Mouse (Mus musculus): ENCODE measurements around the gene Itgb6.

DNA sequence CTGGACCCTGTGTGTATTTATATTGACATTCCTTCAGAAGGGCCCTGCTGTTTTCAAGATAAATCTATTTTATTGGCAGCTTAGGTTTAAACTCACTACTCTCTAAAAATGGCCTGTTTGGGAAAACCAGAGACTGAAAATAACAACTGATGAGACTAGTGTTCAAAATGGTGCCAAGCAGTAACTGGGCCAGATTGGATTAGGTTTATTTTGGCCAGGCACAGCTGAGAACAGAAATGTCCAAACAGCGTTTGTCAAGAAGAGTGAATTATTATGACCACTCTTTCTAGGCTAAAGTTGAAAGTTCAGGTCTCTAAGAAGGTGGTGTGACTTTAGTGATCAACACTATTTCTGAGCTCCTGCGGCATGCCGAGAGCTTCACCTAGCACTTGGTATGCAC is 524 bp upstream of the Itgb6 start:
- TF ChIP-seq CTCF (IDR thresholded peaks at IDR 0.05; ENCODE audit: extremely low read depth, insufficient read depth, low read length) = no peak
- TF ChIP-seq POLR2A (IDR thresholded peaks at IDR 0.05; ENCODE audit: extremely low read depth, insufficient read depth, low read length) = no peak

Measured in cortical plate, adult 2 months (tissue).